Mouse (Mus musculus) G1E (cell line): ENCODE measurements at regions not wholly inside any gene's neighbourhood (a gene's known extent, or its start where the extent isn't known, plus 50 kb on each side); places are given as distances from the start of the nearest gene placed in this dataset.

ENCODE experiments used
- ATAC-seq: 2 replicates; pipeline ENCODE4 v1.8.0; 2016; ENCODE audit warnings: mild to moderate bottlenecking; ENCODE audit not compliant: insufficient number of reproducible peaks, poor library complexity, low FRiP score, severe bottlenecking; ENCODE audit errors: extremely low read depth
- DNase-seq: peaks from one replicate; pipeline ENCODE4 v3.0.0; 2012; ENCODE audit warnings: low spot score
- H3K27me3 ChIP-seq: 2 replicates; pipeline ENCODE4 v1.6.1; 2012; ENCODE audit warnings: mild to moderate bottlenecking, low read length, inconsistent platforms; ENCODE audit not compliant: insufficient read depth
- H3K36me3 ChIP-seq: replicated peaks from 2 replicates; pipeline ENCODE3; 2012; ENCODE audit warnings: mild to moderate bottlenecking, inconsistent platforms
- H3K4me1 ChIP-seq: 2 replicates; pipeline ENCODE4 v1.6.1; 2012; ENCODE audit warnings: low read depth, low read length, inconsistent platforms, mixed read lengths; ENCODE audit not compliant: insufficient read depth
- H3K4me3 ChIP-seq: 2 replicates; pipeline ENCODE4 v1.5.1; 2012; ENCODE audit warnings: low read depth, mild to moderate bottlenecking, inconsistent platforms, low read length, moderate library complexity, mixed read lengths
- H3K9me3 ChIP-seq: replicated peaks from 2 replicates; pipeline ENCODE4 v1.6.1; 2012; ENCODE audit warnings: inconsistent platforms
- CTCF ChIP-seq: IDR thresholded peaks from 2 replicates; pipeline ENCODE4 v1.5.1; 2012; ENCODE audit warnings: low read depth, low read length, inconsistent platforms, mixed read lengths
- GATA1 ChIP-seq: IDR thresholded peaks from 2 replicates; pipeline ENCODE4 v1.6.1; 2012; ENCODE audit warnings: borderline replicate concordance, low read length, inconsistent platforms, mixed read lengths
- GATA2 ChIP-seq: IDR thresholded peaks from 2 replicates; pipeline ENCODE4 v1.6.1; 2012; ENCODE audit warnings: low read depth, low read length, inconsistent platforms, borderline replicate concordance
- POLR2AphosphoS5 ChIP-seq: IDR thresholded peaks from 2 replicates; pipeline ENCODE4 v1.6.1; 2012; ENCODE audit warnings: low read depth, low read length, inconsistent platforms; ENCODE audit not compliant: insufficient replicate concordance
- TAL1 ChIP-seq: conservative IDR thresholded peaks from 2 replicates; pipeline ENCODE4 v1.6.1; 2012; ENCODE audit warnings: low read depth, low read length, inconsistent platforms, mixed read lengths

DNA sequence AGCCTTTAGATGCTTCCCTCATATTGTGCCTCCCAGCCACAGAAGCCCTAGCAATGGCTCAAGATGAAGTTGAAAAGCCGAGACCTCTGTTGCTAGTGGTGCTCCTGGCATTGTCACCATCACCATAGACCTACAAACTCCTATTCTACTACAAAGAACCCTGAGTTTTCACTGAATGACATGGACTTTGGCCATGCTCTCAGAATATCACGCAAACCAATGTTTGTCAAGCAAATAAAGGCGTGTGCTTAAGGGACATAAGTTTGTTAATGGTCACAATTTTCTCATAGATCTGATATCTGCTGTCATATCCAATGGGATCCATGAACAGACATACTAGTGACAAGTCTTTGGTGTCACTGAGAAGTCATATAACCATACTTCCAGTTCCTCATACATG, 123.8 kb upstream of the Cd180 start:
- no peaks in the 10 kb centered on the region for H3K4me1 ChIP-seq
- 0 out of 2 replicates have a peak, but pooled peaks cover 2% of the 10 kb centered on the region for H3K27me3 ChIP-seq
- H3K9me3 ChIP-seq: no peaks in the 10 kb centered on the region
- no peak for TF ChIP-seq POLR2AphosphoS5
- no peak for TF ChIP-seq TAL1
- no peak for TF ChIP-seq GATA2
- no peak for TF ChIP-seq CTCF
- TF ChIP-seq GATA1: no peak
- no peaks in the 10 kb centered on the region for H3K36me3 ChIP-seq
- ATAC-seq (no peak), DNase-seq (no peak)
- no peak overlapping the region for H3K4me3 ChIP-seq

DNA sequence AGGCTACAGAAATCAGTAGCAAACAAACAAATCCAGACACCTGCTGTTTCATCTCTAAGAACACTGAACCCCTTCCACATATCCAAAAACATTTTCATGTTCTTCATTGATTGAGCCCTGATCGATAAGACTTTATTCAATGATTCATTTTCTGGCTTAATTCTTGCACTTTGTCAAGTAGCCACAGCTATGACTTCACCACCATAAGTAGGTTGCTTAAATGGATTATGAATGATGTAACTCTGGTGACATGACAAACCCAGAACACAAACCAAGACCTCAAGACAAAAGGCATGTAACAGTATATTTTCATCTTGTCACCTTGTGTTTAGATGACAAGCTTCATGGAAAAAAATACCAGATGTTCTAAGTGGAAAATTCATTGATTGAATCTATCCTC, 123.1 kb upstream of the Cd180 start:
- no peak for ATAC-seq
- no peak for DNase-seq
- H3K4me3 ChIP-seq: no peak overlapping the region
- no peak for TF ChIP-seq CTCF
- TF ChIP-seq TAL1: no peak
- TF ChIP-seq GATA2: no peak
- no peak for TF ChIP-seq POLR2AphosphoS5
- no peak for TF ChIP-seq GATA1
- H3K36me3 ChIP-seq: no peaks in the 10 kb centered on the region
- 0 out of 2 replicates have a peak, but pooled peaks cover 2% of the 10 kb centered on the region for H3K27me3 ChIP-seq
- no peaks in the 10 kb centered on the region for H3K4me1 ChIP-seq
- no peaks in the 10 kb centered on the region for H3K9me3 ChIP-seq

DNA sequence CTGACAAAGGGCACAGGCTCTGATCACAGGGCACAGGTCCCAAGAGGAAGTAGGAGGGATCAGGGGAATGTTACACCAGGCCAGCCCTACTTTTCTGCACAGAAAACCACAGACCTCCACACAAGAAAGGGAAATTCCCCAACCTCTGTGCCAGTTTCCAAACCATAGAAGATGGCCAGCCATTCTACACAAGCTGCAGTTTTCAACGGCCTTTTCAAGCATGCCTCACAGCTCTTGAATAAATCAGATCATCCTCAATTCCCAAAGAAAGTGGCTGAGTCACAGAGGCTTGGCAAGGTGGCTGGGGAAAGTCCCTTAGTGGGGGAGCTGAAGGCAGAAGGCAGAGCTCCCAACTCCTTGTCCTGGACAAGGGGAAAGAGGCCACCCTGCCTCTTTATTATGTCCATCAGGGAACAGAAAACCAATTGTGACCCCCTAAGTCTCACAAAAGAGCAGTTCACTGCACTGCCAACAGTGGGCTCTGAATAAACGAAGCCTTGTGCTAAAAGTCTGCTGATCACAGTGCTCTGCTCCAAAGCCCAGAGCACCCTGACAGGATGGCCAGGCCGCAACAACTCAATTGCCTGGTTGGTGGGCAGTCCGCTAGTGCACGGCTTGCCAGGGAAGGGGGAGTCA, 120.0 kb upstream of the Cd180 start:
- no peak overlapping the region for H3K4me3 ChIP-seq
- no peaks in the 10 kb centered on the region for H3K9me3 ChIP-seq
- no peak for ATAC-seq
- no peaks in the 10 kb centered on the region for H3K36me3 ChIP-seq
- TF ChIP-seq GATA1: no peak
- no peak for TF ChIP-seq GATA2
- no peak for TF ChIP-seq CTCF
- no peak for TF ChIP-seq POLR2AphosphoS5
- no peak for TF ChIP-seq TAL1
- 0 out of 2 replicates have a peak, but pooled peaks cover 2% of the 10 kb centered on the region for H3K27me3 ChIP-seq
- H3K4me1 ChIP-seq: no peaks in the 10 kb centered on the region
- DNase-seq: no peak

DNA sequence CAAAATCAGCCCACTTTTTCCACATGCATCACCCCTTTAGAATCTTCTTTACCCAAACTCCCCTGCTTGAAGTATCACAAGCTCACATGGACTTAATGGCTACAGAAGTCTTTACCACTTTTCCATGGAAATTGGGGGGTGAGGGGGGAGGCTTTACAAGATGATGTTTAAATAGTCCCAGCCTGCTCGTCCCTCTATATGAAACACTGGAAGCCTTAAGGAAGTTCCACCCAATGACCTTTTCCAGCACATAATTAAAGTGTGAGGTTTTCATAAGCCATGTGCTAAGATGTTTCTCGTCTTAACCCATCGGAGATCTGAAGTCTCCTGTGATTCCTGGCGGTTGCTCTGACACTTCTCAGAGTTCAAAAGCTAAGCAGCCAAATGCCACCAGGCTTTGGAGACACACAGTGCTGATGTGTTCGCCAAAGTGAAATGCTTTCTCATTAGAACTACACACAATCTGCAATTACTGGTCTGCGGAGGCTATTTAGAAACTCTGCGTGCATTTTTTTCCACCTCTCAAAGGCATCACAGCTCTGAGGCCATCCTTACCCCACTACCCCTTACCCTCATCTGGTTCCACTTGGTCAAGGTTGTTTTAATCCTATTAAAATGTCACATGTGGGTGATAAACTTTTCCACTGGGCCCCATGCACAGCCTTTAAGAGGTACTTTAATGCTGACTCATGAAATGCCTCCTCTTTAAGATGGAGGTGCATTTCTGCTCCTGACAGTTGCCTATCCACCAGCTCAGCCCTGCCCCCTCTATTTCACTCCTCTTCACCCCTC, 116.3 kb upstream of the Cd180 start:
- no peak overlapping the region for H3K4me3 ChIP-seq
- no peaks in the 10 kb centered on the region for H3K36me3 ChIP-seq
- H3K27me3 ChIP-seq: 0 out of 2 replicates have a peak, but pooled peaks cover 2% of the 10 kb centered on the region
- H3K9me3 ChIP-seq: no peaks in the 10 kb centered on the region
- TF ChIP-seq POLR2AphosphoS5 (no peak), CTCF (no peak), TAL1 (no peak), GATA1 (no peak), GATA2 (no peak)
- ATAC-seq (no peak), DNase-seq (no peak)
- H3K4me1 ChIP-seq: no peaks in the 10 kb centered on the region

DNA sequence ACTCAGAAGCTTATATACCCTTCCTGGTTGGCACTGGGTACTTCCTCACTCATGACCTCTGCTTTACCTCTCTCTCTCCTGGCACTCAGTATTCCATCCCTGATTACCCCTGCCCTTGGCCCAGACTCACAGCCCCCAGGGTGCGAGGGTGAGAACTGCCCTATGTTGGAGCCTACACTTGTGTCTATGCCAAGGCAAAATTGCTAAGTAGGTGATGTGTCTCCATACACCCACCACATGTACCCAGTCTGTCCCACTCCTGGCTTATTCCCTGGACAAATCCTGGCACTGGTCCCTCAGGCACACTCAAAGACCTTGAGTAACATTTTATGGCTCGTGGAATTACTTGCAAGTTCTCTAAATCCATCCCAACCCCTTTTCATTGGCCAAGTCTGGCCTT, 114.5 kb upstream of the Cd180 start:
- no peaks in the 10 kb centered on the region for H3K36me3 ChIP-seq
- H3K4me3 ChIP-seq: no peak overlapping the region
- no peak for TF ChIP-seq GATA1
- no peak for TF ChIP-seq GATA2
- TF ChIP-seq TAL1: no peak
- no peak for TF ChIP-seq POLR2AphosphoS5
- TF ChIP-seq CTCF: no peak
- DNase-seq: no peak
- H3K27me3 ChIP-seq: no peaks in the 10 kb centered on the region
- no peak for ATAC-seq
- H3K9me3 ChIP-seq: no peaks in the 10 kb centered on the region
- no peaks in the 10 kb centered on the region for H3K4me1 ChIP-seq

DNA sequence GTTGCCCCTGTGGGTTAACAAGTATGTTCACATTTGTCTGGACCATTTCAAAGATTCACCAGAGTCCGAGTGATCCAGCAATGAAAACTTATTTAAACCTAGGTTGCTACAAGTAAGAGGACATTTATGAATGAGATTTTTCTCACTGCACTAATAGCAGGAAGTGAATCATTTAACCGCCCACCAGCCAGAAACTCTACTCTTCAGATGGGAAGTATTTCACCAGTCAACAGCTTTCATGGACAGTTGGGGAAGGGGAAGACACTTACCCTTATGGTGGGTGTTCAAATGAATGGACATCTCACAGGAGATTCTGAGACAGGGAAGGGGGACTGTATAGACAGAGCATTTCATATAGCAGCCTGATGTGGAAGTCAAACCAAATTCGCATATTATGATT, 113.7 kb upstream of the Cd180 start:
- DNase-seq (no peak), ATAC-seq (no peak)
- no peaks in the 10 kb centered on the region for H3K27me3 ChIP-seq
- H3K4me3 ChIP-seq: no peak overlapping the region
- TF ChIP-seq CTCF (no peak), POLR2AphosphoS5 (no peak), GATA2 (no peak), GATA1 (no peak), TAL1 (no peak)
- no peaks in the 10 kb centered on the region for H3K4me1 ChIP-seq
- no peaks in the 10 kb centered on the region for H3K36me3 ChIP-seq
- H3K9me3 ChIP-seq: no peaks in the 10 kb centered on the region
